Mouse (Mus musculus) lung, postnatal 0 days (tissue): Measurements from ENCODE around the gene Hdac11. TPM values are rescaled to one million over a fixed set of nuclear protein-coding genes. Genes with fewer than 3 reads are reported as not detected.

Experiments used
- ATAC-seq: fragments of 200-750 bp; cut with Nextera tagmentation; 2 replicates; pipeline ENCODE4 v1.8.0; 2017; ENCODE audit warnings: moderate library complexity
- DNase-seq: peaks from one replicate; pipeline ENCODE4 v3.0.0-alpha.2; 2016; ENCODE audit warnings: low spot score
- H3K27ac ChIP-seq: fragments of 300-500 bp; sonication (generic); 2 replicates; pipeline ENCODE4 v1.5.1; 2014; ENCODE audit warnings: antibody characterized with exemption, mild to moderate bottlenecking, low read length, mixed read lengths
- H3K27me3 ChIP-seq: fragments of 300-500 bp; sonication (generic); replicated peaks from 2 replicates; pipeline ENCODE4 v1.6.1; 2014; ENCODE audit warnings: low read length, mixed read lengths; ENCODE audit not compliant: insufficient read depth
- H3K36me3 ChIP-seq: fragments of 300-500 bp; sonication (generic); 2 replicates; pipeline ENCODE4 v1.6.1; 2014; ENCODE audit warnings: low read length, mixed read lengths; ENCODE audit not compliant: insufficient read depth
- H3K4me1 ChIP-seq: fragments of 300-500 bp; sonication (generic); 2 replicates; pipeline ENCODE4 v1.6.1; 2014; ENCODE audit warnings: antibody characterized with exemption, low read depth, low read length, mixed read lengths; ENCODE audit not compliant: insufficient read depth
- H3K4me2 ChIP-seq: fragments of 300-500 bp; sonication (generic); replicated peaks from 2 replicates; pipeline ENCODE4 v1.6.1; 2014; ENCODE audit warnings: low read depth, mild to moderate bottlenecking, low read length, moderate library complexity, mixed read lengths
- H3K4me3 ChIP-seq: fragments of 300-500 bp; sonication (generic); 2 replicates; pipeline ENCODE4 v1.5.1; 2014; ENCODE audit warnings: low read depth, low read length
- H3K9ac ChIP-seq: fragments of 300-500 bp; sonication (generic); replicated peaks from 2 replicates; pipeline ENCODE4 v1.6.1; 2014; ENCODE audit warnings: low read depth, mild to moderate bottlenecking
- H3K9me3 ChIP-seq: fragments of 300-500 bp; sonication (generic); 2 replicates; pipeline ENCODE4 v1.6.1; 2016; ENCODE audit warnings: low read length, mixed read lengths
- CTCF ChIP-seq: IDR thresholded peaks from 2 replicates; pipeline ENCODE4 v1.5.1; 2016; ENCODE audit warnings: antibody characterized with exemption, mild to moderate bottlenecking
- EP300 ChIP-seq: IDR thresholded peaks from 2 replicates; pipeline ENCODE4 v1.6.1; 2016; ENCODE audit warnings: antibody characterized with exemption, mild to moderate bottlenecking, control low read depth
- WGBS: fragments of 180-500 bp; shearing (Covaris S2); extraction: QIAGEN DNeasy Blood & Tissue Kit; methylation state at CpG from one replicate; pipeline ENCODE4 v1.1.7; 2014; 5-methylcytosine and 5-hydroxymethylcytosine counted together
- polyA plus RNA-seq: library from polyadenylated mRNA; unstranded; fragments of >200 nt; fragmentation: Nextera tagmentation; extraction: Ambion mirVana; gene quantifications from 2 replicates; pipeline ENCODE4 v1.2.1, GENCODE M21; 2015

Gene Hdac11
- 3.8 and 3.9 TPM in 2 replicates for polyA plus RNA-seq

DNA sequence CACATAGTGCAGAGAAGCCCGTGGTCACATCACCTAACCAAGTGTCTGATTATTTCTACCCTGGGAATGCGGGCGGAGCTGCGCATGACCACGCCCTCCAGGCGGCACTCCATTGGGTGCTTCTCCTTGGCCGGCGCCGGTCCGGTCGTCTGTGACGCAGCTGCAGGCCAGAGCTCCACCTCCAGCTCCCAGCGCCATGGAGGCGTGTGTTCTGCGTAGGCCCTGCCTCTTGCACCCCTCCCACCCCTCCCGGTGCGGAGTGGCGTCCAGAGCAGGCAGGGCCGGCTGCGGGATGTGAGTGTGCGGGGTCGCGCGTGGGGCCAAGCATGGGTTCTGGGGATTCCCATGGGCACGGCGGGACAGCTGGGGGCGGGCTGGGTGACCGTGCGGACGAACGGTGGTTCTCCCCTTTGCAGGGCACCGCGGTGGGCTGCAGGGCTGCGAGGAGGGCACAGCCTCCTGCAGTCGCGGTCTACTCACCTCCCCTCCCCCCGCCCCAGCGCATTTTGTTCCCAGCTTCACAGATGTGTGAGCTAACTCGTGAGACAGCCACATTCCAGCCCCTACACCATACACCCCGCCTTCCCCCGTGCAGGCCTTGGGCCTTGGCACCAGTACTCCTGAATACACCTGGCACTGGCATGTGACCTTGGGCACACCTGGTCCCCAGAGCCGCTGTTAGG, at the start of gene Hdac11:
Gene Hdac11 (plus strand): TSS at position 112 of the 683 bp plus-strand sequence.
- peak within 1 kb of the TSS; percentile 50 for H3K9ac ChIP-seq
- no peaks in the 10 kb centered on the region for H3K36me3 ChIP-seq
- TF ChIP-seq EP300 (no peak), CTCF (no peak)
- peak within 1 kb of the TSS; percentile 94 for H3K4me2 ChIP-seq
- H3K27me3 ChIP-seq, result no peaks in the 10 kb centered on the region
- 3% methylated on average over 32 of the region's 42 CpGs for WGBS
- H3K9me3 ChIP-seq, result no peaks in the 10 kb centered on the region
- DNase-seq, result peak; percentile 97
- no peaks in the 10 kb centered on the region for H3K4me1 ChIP-seq
- ATAC-seq, result peak; percentile 98
- H3K27ac ChIP-seq, result peak within 1 kb of the TSS; percentile 64; the same call in 1 of the 2 replicates
- H3K4me3 ChIP-seq, result peak within 1 kb of the TSS; percentile 50

DNA sequence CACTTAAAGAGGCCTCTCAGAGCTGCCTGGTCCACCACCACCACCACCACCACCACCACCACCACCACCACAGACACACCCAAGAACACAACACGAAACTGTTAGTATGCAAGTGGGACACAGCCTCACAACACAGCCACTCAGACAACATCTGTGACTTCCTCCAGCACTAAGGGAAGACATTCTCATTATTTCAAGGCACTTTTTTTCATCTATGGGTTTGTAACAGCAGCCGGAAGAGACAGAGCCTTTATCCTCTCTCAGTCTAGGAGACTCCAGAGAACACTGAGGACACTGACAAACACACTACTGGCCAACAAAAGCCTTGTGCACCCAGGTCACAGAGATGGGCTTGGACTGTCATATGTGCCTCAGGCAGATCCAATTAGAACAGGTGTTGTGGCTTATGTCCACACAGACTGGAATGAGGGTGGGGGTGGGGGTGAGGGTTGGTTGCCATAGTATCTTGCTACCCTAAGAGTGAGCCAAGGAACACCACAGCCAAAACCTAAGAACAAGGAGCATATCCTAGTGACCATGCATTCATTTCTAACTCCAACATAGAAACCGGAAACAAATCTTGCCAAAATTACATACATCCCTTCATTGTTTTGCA, 48.1 kb upstream of the Hdac11 start:
- Histone ChIP-seq H3K4me3 (no peak overlapping the region), H3K27ac (no peak overlapping the region), H3K9ac (no peak overlapping the region), H3K27me3 (no peaks in the 10 kb centered on the region), H3K36me3 (no peaks in the 10 kb centered on the region), H3K4me2 (no peak overlapping the region), H3K4me1 (no peaks in the 10 kb centered on the region), H3K9me3 (no peaks in the 10 kb centered on the region)
- no peak for DNase-seq
- 62% methylated on average over 3 of the region's 3 CpGs for WGBS
- peak; percentile 20 for ATAC-seq
- TF ChIP-seq EP300 (no peak), CTCF (no peak)

DNA sequence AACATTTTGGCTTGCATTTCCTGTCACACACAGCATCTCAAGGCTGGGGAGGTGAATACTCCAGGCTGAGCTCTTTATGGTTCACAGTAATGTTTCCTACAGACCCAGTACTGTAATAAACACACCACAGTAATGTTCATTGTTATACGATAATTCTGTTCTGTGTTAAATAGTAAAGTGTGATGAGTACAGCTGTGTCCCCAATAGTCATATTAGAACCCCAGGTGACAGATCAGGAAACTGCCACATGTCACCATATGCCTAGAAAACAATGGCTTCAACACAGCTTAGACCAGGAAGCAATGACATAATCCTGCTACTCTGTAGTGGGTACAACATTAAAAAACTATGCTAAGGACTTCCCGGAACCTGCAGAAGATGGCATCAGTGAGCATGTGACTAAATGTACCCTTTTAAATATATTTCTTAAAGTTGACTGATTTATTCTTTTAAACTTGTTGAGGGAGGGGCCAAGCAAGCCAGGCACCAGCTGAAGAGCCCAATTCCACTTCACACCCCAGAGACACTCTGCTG, 47.5 kb upstream of the Hdac11 start:
- no peak overlapping the region for H3K27ac ChIP-seq
- no peak overlapping the region for H3K4me3 ChIP-seq
- H3K9ac ChIP-seq, result no peak overlapping the region
- peak; percentile 48 for ATAC-seq
- H3K4me2 ChIP-seq, result no peak overlapping the region
- 70% methylated on average over 2 of the region's 2 CpGs for WGBS
- H3K27me3 ChIP-seq, result no peaks in the 10 kb centered on the region
- no peak for DNase-seq
- no peaks in the 10 kb centered on the region for H3K36me3 ChIP-seq
- H3K9me3 ChIP-seq, result no peaks in the 10 kb centered on the region
- TF ChIP-seq EP300 (no peak), CTCF (no peak)
- no peaks in the 10 kb centered on the region for H3K4me1 ChIP-seq

DNA sequence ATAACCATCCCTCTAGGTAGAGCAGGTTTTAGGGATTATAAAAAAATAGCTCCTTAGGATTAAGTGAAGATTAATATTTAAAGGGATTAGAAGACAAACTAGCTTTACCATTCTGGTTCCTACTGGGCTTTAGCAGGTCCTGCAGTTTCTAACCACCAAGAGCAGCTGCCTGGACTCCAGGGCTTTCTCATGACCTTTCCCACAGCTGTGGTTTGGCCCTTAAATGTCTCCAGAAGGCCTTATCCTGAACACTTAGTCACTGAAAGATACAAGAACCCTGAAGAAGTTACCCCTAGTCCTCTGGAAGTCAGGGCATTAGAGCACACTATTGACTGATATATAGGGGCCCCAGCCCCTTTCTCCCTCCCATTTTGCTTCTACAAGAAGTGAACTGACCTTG, 47.0 kb upstream of the Hdac11 start:
- no peaks in the 10 kb centered on the region for H3K36me3 ChIP-seq
- TF ChIP-seq CTCF (no peak), EP300 (no peak)
- no peak overlapping the region for H3K4me2 ChIP-seq
- H3K4me3 ChIP-seq, result no peak overlapping the region
- ATAC-seq, result no peak
- no peaks in the 10 kb centered on the region for H3K27me3 ChIP-seq
- H3K9me3 ChIP-seq, result no peaks in the 10 kb centered on the region
- no peak overlapping the region for H3K27ac ChIP-seq
- no peak for DNase-seq
- H3K9ac ChIP-seq, result no peak overlapping the region
- no peaks in the 10 kb centered on the region for H3K4me1 ChIP-seq

DNA sequence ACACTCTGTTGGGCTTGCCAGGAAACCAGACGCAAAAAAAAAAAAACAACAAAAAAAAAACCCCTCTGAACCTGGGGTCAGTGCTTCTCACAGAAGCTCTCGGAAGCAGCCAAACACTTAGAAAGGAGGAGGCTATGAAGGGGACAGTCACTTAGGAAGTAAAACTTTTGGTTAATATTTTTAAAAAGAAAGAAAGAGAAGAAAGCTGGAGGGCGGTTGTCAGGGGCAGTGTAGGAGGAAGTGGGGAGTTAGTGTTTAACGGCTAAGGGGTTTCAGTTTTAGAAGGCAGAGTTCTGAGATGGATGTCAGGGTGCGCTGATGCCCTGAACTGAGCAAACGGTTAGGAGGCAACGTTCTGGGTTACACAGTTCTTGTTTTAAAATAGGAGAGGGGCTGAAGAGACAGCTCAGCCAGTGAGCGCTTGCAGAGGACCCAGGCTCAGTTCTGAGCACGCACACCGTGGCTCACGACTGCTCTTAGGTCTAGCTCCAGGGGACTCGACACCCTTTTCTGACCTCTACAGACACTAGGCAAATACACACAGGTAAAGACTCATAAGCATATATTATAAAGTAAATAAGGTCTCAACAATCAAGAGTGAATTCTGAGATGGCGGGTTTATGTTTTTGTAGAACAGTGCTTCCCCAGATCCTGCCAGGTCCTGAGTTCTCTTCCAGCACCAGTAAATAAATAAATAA, 46.0 kb upstream of the Hdac11 start:
- Histone ChIP-seq H3K27me3 (no peaks in the 10 kb centered on the region), H3K27ac (no peak overlapping the region), H3K4me1 (no peaks in the 10 kb centered on the region), H3K4me2 (no peak overlapping the region; the same call in 1 of the 2 replicates), H3K9ac (no peak overlapping the region), H3K9me3 (no peaks in the 10 kb centered on the region), H3K4me3 (no peak overlapping the region), H3K36me3 (no peaks in the 10 kb centered on the region)
- ATAC-seq (no peak), DNase-seq (no peak)
- TF ChIP-seq EP300, result no peak
- TF ChIP-seq CTCF, result no peak
- 55% methylated on average over 13 of the region's 13 CpGs for WGBS
